Mouse (Mus musculus) lung, postnatal 0 days (tissue): ENCODE measurements around the gene Bcl2l1. TPM values are rescaled to one million over a fixed set of nuclear protein-coding genes. Genes with fewer than 3 reads are reported as not detected.

Source experiments
- ATAC-seq: fragments of 200-750 bp; cut with Nextera tagmentation; 2 replicates; pipeline ENCODE4 v1.8.0; 2017; ENCODE audit warnings: moderate library complexity
- DNase-seq: peaks from one replicate; pipeline ENCODE4 v3.0.0-alpha.2; 2016; ENCODE audit warnings: low spot score
- H3K27ac ChIP-seq: fragments of 300-500 bp; sonication (generic); 2 replicates; pipeline ENCODE4 v1.5.1; 2014; ENCODE audit warnings: antibody characterized with exemption, mild to moderate bottlenecking, low read length, mixed read lengths
- H3K27me3 ChIP-seq: fragments of 300-500 bp; sonication (generic); replicated peaks from 2 replicates; pipeline ENCODE4 v1.6.1; 2014; ENCODE audit warnings: low read length, mixed read lengths; ENCODE audit not compliant: insufficient read depth
- H3K36me3 ChIP-seq: fragments of 300-500 bp; sonication (generic); 2 replicates; pipeline ENCODE4 v1.6.1; 2014; ENCODE audit warnings: low read length, mixed read lengths; ENCODE audit not compliant: insufficient read depth
- H3K4me1 ChIP-seq: fragments of 300-500 bp; sonication (generic); 2 replicates; pipeline ENCODE4 v1.6.1; 2014; ENCODE audit warnings: antibody characterized with exemption, low read depth, low read length, mixed read lengths; ENCODE audit not compliant: insufficient read depth
- H3K4me2 ChIP-seq: fragments of 300-500 bp; sonication (generic); replicated peaks from 2 replicates; pipeline ENCODE4 v1.6.1; 2014; ENCODE audit warnings: low read depth, mild to moderate bottlenecking, low read length, moderate library complexity, mixed read lengths
- H3K4me3 ChIP-seq: fragments of 300-500 bp; sonication (generic); 2 replicates; pipeline ENCODE4 v1.5.1; 2014; ENCODE audit warnings: low read depth, low read length
- H3K9ac ChIP-seq: fragments of 300-500 bp; sonication (generic); replicated peaks from 2 replicates; pipeline ENCODE4 v1.6.1; 2014; ENCODE audit warnings: low read depth, mild to moderate bottlenecking
- H3K9me3 ChIP-seq: fragments of 300-500 bp; sonication (generic); 2 replicates; pipeline ENCODE4 v1.6.1; 2016; ENCODE audit warnings: low read length, mixed read lengths
- CTCF ChIP-seq: IDR thresholded peaks from 2 replicates; pipeline ENCODE4 v1.5.1; 2016; ENCODE audit warnings: antibody characterized with exemption, mild to moderate bottlenecking
- EP300 ChIP-seq: IDR thresholded peaks from 2 replicates; pipeline ENCODE4 v1.6.1; 2016; ENCODE audit warnings: antibody characterized with exemption, mild to moderate bottlenecking, control low read depth
- WGBS: fragments of 180-500 bp; shearing (Covaris S2); extraction: QIAGEN DNeasy Blood & Tissue Kit; methylation state at CpG from one replicate; pipeline ENCODE4 v1.1.7; 2014; 5-methylcytosine and 5-hydroxymethylcytosine counted together
- polyA plus RNA-seq: library from polyadenylated mRNA; unstranded; fragments of >200 nt; fragmentation: Nextera tagmentation; extraction: Ambion mirVana; gene quantifications from 2 replicates; pipeline ENCODE4 v1.2.1, GENCODE M21; 2015

The Bcl2l1 gene
- polyA plus RNA-seq, 1 experiment from 2014 or later, result 103 TPM

- Histone ChIP-seq H3K9me3 (no peaks in the 10 kb centered on the region), H3K36me3 (no peaks in the 10 kb centered on the region), H3K4me3 (no peak overlapping the region), H3K4me2 (no peak overlapping the region), H3K9ac (no peak overlapping the region), H3K27ac (no peak overlapping the region), H3K4me1 (peaks cover 8% of the 10 kb centered on the region; the same call in 1 of the 2 replicates), H3K27me3 (no peaks in the 10 kb centered on the region)
- DNase-seq (no peak), ATAC-seq (no peak)
- WGBS, result 81% methylated on average over 17 of the region's 17 CpGs
- TF ChIP-seq EP300 (no peak), CTCF (no peak)
These were observed 74.8 kb downstream of the Bcl2l1 start for GRCm38 (mm10) chr2:152756474-152757393.

DNA sequence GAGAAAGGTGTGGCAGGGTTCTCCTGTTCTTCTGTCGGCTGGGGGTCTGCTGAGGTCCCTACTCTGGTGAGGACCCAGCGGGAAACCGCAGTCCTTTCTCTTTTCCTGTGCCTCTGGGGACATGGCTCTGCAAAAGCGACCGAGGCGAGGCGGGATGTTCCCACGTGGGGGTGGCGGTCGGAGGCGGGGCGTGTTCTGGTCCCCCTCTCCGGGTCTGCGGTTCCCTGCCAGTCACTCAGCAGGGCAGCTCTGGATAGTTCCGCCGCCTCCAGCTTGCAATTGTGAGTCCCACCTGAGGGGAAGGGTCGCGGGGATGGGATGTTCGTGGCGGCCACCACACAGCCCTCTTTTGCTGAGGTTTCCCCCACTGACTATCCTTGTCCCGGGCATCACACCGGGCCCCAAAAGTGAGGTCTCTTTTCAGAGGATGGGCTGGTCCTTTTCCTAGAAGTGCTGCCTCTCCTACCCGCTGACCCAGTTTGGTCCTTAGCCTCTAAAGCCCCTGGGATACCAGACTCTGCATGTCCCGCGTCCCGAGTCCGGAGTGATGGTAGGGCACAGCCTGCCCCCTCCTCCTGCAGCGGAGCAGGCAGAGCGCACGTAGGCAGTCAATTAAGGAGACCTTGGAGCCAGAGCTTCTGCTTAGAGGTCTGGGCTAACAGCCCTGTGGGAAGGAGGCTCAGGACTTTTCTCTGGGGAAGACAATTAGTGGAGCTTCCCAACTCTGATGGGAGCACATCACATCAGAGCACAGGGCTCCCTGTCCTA lies 77.4 kb downstream of the Bcl2l1 start, which contains the start of gene Cox4i2:
Gene Cox4i2 (plus strand): TSS at position 230 of the 768 bp plus-strand sequence.
- Histone ChIP-seq H3K27me3 (no peaks in the 10 kb centered on the region), H3K4me1 (peaks cover 8% of the 10 kb centered on the region; the same call in 1 of the 2 replicates), H3K9ac (no peak within 1 kb of the TSS; the same call in 1 of the 2 replicates), H3K36me3 (no peaks in the 10 kb centered on the region), H3K9me3 (no peaks in the 10 kb centered on the region), H3K4me3 (peak within 1 kb of the TSS; percentile 14), H3K27ac (no peak within 1 kb of the TSS), H3K4me2 (peak within 1 kb of the TSS; percentile 47)
- TF ChIP-seq CTCF (no peak), EP300 (no peak)
- no peak for DNase-seq
- WGBS, result 8% methylated on average over 30 of the region's 30 CpGs
- peak; percentile 47 for ATAC-seq

DNA sequence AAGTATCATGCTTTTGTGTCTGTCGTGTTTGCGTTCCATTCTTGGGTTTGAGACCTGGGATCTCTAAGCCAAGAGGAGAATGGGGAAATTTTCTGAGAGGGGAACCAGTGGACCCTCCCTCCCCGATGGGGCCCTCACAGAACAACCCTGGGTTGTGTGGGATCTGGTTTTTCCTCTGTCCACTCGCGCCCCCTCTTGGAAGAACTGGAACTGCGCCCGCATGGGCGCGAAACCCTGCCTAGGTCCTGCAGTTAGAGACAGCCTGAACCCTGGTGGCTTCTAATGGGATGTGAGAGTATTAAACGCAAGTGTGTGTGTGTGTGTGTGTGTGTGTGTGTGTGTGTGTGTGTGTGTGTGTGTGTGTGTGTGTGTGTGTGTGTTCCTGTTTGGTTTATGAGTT lies 89.1 kb downstream of the Bcl2l1 start:
- ATAC-seq (peak; percentile 37), DNase-seq (peak; percentile 89)
- no peak overlapping the region for H3K9ac ChIP-seq
- TF ChIP-seq CTCF (peak; percentile 87), EP300 (no peak; the same call in 1 of the 2 replicates)
- H3K4me3 ChIP-seq, result no peak overlapping the region
- H3K9me3 ChIP-seq, result no peaks in the 10 kb centered on the region
- H3K4me2 ChIP-seq, result peak overlapping the region; percentile 29; the same call in 1 of the 2 replicates
- no peaks in the 10 kb centered on the region for H3K27me3 ChIP-seq
- peaks cover 12% of the 10 kb centered on the region; the same call in 1 of the 2 replicates for H3K4me1 ChIP-seq
- WGBS, result 22% methylated on average over 9 of the region's 10 CpGs
- peak overlapping the region; percentile 97 for H3K27ac ChIP-seq
- H3K36me3 ChIP-seq, result no peaks in the 10 kb centered on the region

GRCm38 (mm10) chr2:152741153-152742041 lies 90.1 kb downstream of the Bcl2l1 start:
- H3K4me3 ChIP-seq, result no peak overlapping the region

DNA sequence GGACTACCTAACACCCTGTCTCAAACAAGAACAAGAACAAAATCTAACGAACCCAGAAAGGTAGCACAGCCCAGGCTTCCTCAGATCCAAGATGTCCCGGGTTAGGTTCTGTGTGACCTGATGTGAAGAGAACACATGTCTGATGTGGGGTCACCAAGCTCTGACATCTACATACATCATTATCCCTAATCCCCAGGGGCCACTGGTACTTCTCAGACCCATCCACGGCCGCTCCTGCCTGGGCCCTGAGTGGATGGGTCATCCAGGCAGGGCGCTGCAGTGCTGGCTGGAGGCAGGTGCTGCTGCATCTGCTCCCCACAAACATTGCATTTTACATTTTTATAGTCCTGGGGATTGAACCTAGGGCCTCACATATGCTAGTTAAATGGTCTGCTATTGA lies 91.0 kb downstream of the Bcl2l1 start:
- no peaks in the 10 kb centered on the region for H3K9me3 ChIP-seq
- 63% methylated on average over 5 of the region's 5 CpGs for WGBS
- H3K27me3 ChIP-seq, result no peaks in the 10 kb centered on the region
- ATAC-seq (no peak), DNase-seq (no peak)
- peaks cover 12% of the 10 kb centered on the region; the same call in 1 of the 2 replicates for H3K4me1 ChIP-seq
- H3K36me3 ChIP-seq, result no peaks in the 10 kb centered on the region
- H3K9ac ChIP-seq, result no peak overlapping the region
- peak overlapping the region; percentile 97 for H3K27ac ChIP-seq
- H3K4me2 ChIP-seq, result no peak overlapping the region
- TF ChIP-seq EP300 (no peak), CTCF (no peak)
- no peak overlapping the region for H3K4me3 ChIP-seq

More at GRCm38 (mm10) chr2:152741153-152742041, 90.1 kb downstream of the Bcl2l1 start:
- H3K36me3 ChIP-seq, result no peaks in the 10 kb centered on the region
- DNase-seq (peak; percentile 98), ATAC-seq (peak; percentile 70)
- H3K27ac ChIP-seq, result peak overlapping the region; percentile 97
- TF ChIP-seq EP300 (peak; percentile 98), CTCF (no peak)
- WGBS, result 14% methylated on average over 13 of the region's 14 CpGs
- H3K9me3 ChIP-seq, result no peaks in the 10 kb centered on the region
- H3K4me2 ChIP-seq, result peak overlapping the region; percentile 29; the same call in 1 of the 2 replicates
- no peaks in the 10 kb centered on the region for H3K27me3 ChIP-seq
- H3K9ac ChIP-seq, result no peak overlapping the region
- peaks cover 12% of the 10 kb centered on the region; the same call in 1 of the 2 replicates for H3K4me1 ChIP-seq
